Mouse (Mus musculus) mesoderm, embryonic 11.5 days (tissue): ENCODE results near the gene Tmem74b.

Experiments
- DNase-seq: peaks from one replicate; pipeline ENCODE4 v3.0.0-alpha.2; 2012; ENCODE audit warnings: low read depth, low spot score

Tmem74b gene

GRCm38 (mm10) chr2:151701231-151702145 lies at the start of gene Tmem74b:
Gene Tmem74b, plus strand, starts transcription at chr2:151702008.
- no peak for DNase-seq

GRCm38 (mm10) chr2:151652053-151652452 lies 49.8 kb upstream of the Tmem74b start:
- DNase-seq, result no peak

- no peak for DNase-seq
Measured at GRCm38 (mm10) chr2:151668433-151668832, 33.4 kb upstream of the Tmem74b start, which contains the start of gene Rad21l. Gene Rad21l, minus strand, starts transcription at chr2:151668533.

GRCm38 (mm10) chr2:151670026-151670967 lies 31.5 kb upstream of the Tmem74b start:
- DNase-seq, result no peak

GRCm38 (mm10) chr2:151670968-151671329 lies 30.9 kb upstream of the Tmem74b start:
- DNase-seq, result no peak

GRCm38 (mm10) chr2:151676234-151676633 lies 25.6 kb upstream of the Tmem74b start:
- DNase-seq, result no peak

GRCm38 (mm10) chr2:151682357-151682756 lies 19.5 kb upstream of the Tmem74b start:
- peak; percentile 42 for DNase-seq

- DNase-seq, result no peak
Measured at GRCm38 (mm10) chr2:151682976-151683375, 18.8 kb upstream of the Tmem74b start.

GRCm38 (mm10) chr2:151702146-151702850 lies 490 bp downstream of the Tmem74b start:
- DNase-seq, result peak; percentile 60

- DNase-seq, result peak; percentile 24
Measured at GRCm38 (mm10) chr2:151702851-151703190, 1.0 kb downstream of the Tmem74b start.

GRCm38 (mm10) chr2:151712647-151713046 lies 10.8 kb downstream of the Tmem74b start:
- DNase-seq, result peak; percentile 62

- no peak for DNase-seq
Measured at GRCm38 (mm10) chr2:151715526-151715925, 13.7 kb downstream of the Tmem74b start.

GRCm38 (mm10) chr2:151716318-151717055 lies 14.7 kb downstream of the Tmem74b start:
- DNase-seq, result no peak

GRCm38 (mm10) chr2:151724094-151724493 lies 22.3 kb downstream of the Tmem74b start:
- no peak for DNase-seq

- DNase-seq, result no peak
Measured at GRCm38 (mm10) chr2:151733151-151733865, 31.5 kb downstream of the Tmem74b start.

GRCm38 (mm10) chr2:151735422-151735821 lies 33.6 kb downstream of the Tmem74b start:
- no peak for DNase-seq

- no peak for DNase-seq
Measured at GRCm38 (mm10) chr2:151738460-151738859, 36.7 kb downstream of the Tmem74b start.

- no peak for DNase-seq
Measured at GRCm38 (mm10) chr2:151739081-151739480, 37.3 kb downstream of the Tmem74b start.

- DNase-seq, result no peak
Measured at GRCm38 (mm10) chr2:151739505-151739904, 37.7 kb downstream of the Tmem74b start.
